Mouse (Mus musculus) frontal cortex, postnatal 36 days (tissue): Measurements from ENCODE around the gene Ppp2r1b.
A peak's percentile ranks its signal among the peaks of the same experiment; 100 is the strongest.
"Not testable (repeated sequence)": the region's sequence is repeated elsewhere in the genome, so short reads cannot be mapped to it uniquely, and the experiment has no call there.

Experiments
- DNase-seq, 2 experiments: peaks; one replicate each; pipeline ENCODE4 v3.0.0; 2022; ENCODE audit warnings: low spot score in 2 of 2

Ppp2r1b gene

DNA sequence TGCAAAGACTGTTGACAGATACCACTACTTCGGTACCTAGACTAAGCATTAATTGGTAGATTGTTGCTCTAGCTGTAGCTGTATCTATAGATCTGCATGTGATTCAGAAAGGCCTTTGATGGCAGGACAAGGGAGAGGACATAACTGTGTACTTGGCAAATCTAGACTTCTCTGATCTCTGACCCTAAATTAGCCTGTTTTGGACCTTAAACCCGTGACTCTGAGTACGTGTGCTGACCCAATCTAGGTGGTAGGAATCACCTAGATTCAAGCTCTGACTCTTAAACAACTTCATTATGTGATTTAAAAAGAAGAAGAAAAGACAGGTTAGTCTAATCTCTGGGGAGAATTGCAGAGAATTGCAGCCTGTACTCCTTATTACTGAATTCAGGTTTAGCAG lies at the start of gene Ppp2r1b:
TSS of gene Ppp2r1b (plus strand) at position 221 of the 400 bp plus-strand sequence.
- no peak for DNase-seq

DNA sequence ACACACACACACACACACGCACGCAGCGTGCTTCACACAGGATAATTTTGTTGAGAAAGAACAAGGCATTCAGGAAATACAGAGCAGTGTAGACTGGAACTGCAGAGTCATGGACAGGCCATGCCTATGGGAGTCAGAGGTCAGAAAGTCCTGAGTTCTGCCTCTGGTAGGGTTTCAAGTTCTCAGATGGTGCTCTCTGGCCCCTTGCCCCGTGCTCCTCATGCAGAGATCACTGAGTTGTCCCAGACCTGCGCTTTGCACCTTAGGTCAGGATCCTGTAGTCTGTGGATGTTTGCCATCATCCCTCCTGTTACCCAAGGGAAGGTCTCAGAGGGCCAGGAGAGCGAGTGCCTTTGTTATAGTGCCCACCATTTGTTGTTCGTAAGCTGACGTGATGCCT lies 48.3 kb upstream of the Ppp2r1b start:
- no peak for DNase-seq

DNA sequence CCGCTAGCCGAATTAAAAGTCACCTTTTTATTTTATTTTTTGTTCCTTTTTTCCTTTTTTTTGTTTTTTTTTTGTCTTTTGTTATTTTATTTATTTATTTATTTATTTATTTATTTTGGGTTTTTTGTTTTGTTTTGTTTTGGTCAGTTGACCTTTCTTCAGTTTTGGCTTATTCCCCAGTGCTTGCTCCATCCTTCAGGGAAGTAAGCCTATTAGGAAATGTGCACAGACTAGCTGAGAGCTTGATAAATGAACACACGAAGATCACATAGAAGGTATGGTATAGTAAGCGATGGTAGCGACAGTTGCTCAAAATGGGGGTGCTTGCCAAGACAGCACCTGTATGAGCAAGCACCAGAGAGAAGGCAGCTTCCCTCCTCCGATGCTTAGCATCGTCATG lies 47.5 kb upstream of the Ppp2r1b start:
- no peak for DNase-seq

DNA sequence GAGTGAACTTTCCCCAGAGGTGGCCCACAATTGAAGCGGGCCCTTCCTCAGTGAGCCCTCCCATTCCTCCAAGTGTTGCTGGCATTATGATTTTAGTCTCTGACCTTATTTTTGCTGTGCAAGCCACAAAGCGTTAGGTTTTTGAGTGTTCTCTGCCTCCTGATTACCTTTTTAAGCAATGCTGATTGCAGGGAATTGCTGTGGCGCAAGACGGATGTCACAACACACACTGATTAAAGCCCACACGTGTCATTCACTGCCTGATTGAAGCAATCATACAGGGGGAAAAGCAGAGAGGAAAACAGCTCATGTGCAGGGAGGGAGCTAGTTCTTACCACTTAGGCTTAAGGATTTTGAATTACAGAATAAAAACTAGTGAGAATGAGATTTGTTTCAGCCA lies 46.7 kb upstream of the Ppp2r1b start:
- DNase-seq = no peak

DNA sequence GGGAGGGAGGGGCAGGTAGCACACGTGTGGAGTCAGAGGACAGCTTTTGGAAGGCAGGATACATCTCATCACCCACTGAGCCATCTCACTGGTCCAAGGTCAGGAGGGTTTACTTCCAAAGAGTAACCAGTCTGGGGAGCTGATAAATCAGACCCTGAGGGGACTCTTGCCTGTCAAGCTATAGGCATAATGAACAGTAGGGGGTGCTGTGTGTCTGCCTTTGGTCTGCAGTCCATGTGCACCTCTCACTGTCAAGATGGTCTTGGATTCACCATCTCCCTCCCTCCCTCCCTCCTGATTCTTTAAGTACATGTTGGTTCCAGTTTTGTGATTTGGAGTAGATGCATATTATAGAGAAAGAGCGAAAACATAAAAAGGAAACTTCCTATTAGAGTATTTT lies 44.1 kb upstream of the Ppp2r1b start:
- DNase-seq = peak in 1 of 2 experiments; percentile 26

DNA sequence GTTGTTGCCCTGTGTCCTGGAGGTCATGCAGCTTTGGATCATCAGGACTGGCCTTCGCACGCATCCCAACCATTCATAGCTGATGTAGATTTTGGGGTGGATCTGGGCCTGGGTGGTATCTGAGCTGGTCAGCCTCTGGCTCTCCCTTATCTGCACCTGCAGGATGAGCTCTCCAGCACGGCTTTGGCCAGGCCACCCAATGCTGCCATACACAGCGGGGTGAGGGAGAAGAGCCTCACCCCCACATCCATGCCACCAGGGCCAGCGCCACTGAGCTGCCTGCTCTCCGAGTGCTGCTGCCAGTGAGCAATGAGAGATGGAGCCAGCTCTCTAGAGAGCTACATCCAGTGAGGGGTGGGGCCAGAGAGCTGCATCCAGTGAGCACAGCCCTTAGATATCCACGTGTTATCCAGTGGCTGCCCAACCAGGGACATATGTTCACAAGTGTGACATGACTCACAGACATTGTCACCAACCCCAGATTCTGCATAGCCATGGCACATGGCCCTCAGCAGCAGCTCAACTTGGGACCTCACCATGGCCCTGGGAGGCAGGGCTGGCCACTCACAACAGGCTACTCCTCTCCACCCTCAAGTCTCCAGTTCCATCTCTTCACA lies 41.9 kb upstream of the Ppp2r1b start:
- no peak for DNase-seq

DNA sequence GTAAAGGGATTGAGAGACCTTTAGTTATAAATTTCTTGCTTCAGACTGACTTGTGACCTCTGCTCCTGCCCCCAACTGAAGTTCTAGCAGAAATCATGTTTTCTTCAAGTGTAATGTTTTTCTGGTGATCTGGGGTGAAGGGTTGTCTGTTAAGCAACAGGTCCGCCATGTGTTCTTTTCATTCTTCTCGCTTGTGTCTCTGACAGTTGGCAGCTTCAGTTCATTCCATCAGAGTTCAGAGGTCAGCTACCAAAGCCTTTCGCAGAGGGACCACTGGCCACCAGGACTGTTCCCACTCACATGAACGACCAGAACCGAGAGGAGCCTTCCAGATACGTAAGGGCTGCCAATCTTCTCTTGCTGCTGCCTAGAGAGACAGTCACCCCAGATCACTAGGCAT lies 36.6 kb upstream of the Ppp2r1b start:
- no peak for DNase-seq

DNA sequence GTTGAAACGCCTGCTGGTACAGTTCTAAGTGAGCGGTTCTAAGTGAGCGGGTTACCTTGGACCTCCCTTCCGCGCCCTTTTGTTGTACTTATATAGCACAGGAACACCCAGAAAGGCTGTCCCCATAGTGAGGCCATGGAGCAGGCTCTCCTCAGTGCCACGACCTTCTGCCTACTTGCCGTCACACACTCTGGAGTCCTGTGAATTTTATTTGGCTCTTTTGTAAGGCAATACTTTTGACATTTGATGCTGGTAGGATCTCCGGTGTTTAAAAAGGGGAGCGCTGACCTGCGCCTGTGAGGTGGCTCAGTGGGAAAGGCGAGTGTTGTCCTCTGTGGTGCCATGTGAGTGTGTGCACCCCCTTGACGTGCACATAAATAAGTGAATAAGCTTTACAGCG lies 36.0 kb upstream of the Ppp2r1b start:
- DNase-seq = no peak

DNA sequence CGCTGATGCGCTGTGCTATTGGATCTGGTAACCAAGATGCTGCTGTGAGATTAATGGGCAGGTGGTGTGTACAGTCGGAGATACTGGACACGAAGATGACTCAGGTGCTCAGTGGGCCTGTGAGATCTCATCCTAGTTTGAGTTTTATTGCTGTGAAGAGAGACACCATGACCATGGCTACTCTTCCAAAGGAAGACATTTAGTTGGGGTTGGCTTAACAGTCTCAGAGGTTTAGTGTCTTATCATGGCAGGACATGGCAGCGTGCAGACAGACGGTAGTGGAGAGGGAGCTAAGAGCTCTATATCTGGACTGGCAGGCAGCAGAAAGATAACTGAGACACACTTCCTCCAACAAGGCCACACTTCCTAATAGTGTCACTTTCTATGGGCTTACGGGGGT lies 33.9 kb upstream of the Ppp2r1b start:
- DNase-seq = no peak

DNA sequence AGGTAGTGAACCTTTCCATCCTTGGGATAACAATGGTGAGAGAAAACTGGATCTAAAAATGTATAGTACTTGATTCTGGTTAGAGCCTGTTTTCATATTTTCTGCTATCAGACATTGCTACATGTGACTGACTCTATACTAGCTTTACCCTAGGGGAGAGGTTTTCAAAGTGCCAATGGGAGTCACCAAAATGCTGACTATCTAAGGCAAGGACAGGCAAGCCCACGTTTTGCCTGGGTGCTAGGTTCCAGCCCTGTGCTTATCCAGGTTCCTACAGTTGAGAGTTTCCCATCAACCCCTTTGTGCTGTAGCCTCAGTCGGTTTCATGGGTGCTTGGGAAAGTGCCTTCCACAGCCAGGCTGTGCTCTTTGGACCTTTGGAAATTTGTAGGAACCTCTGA lies 33.4 kb upstream of the Ppp2r1b start:
- DNase-seq = no peak

DNA sequence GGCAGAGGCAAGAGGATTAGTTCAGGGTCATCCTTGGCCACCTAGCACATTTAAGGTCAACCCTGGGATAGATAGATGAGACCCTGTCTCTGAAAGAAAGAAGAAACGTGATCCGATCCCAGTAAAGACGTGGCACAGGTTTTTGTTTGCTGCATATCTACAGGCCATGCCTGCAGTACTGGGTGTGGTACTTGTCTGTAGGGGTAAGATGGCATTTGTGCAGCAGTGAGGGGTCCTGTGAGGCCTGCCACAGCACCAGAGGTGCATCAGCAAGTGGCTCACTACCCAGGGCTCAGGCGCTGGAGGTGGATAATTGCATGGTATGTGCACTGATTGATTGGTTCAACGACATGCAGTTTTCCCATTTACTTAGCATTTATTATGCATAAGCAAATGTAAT lies 31.3 kb upstream of the Ppp2r1b start:
- no peak for DNase-seq

DNA sequence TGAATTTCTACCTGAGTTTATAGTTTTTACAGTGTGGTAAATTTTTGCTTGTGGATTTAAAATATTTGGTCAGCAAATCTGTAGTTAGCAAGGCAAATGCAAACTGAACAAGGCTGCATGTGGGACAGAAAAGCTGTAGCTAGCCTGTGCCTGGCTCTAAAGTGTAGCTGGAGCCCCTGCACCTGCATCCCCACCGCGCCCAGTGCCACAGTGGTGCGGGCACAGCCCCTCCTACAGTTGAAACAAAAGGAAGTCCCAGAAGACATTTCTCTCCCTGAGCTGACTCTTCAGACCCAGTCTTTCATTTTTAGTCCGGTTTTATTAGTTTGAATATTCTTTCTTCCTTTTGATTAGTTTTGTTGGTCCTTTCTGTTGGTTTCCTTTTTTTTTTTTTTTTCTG lies 29.4 kb upstream of the Ppp2r1b start:
- DNase-seq = no peak

DNA sequence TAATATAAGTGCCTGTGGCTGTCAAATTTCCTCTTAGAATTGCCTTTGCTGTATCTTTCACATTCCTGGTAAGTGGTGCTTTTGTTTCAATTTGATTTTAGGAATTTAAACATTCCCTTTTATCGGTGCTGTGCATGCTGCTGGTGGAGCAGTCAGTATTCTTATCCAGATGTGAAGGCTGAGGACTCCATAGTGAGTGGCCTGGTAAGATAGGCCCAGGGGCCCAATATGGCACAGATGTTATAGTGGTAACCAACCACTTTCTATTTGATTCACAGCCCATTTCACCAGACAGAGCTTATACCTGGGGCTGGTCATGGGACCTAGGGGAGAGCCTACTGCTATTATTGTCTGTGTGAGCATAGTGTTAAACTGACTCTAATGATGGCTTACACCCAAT lies 28.6 kb upstream of the Ppp2r1b start:
- DNase-seq = no peak

DNA sequence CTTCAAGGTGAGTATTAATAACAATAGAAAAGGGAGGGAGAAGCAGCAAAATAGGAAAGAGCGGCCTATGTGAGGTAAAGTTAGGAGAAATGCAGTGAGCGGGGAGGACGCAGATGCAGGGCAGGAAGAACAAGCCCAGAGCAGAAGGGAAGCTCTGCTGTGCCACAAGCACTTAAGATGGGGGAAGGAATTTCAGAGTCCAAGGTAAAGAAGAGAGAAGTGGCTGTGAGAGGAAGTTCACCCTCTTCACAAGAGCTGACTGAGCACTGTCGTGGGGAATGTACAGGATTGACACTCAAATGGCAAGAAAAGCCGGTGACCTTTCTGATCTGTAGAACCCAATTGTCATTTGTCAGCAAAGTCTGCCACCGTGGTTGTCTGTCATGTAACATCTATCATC lies 27.1 kb upstream of the Ppp2r1b start:
- DNase-seq = no peak

DNA sequence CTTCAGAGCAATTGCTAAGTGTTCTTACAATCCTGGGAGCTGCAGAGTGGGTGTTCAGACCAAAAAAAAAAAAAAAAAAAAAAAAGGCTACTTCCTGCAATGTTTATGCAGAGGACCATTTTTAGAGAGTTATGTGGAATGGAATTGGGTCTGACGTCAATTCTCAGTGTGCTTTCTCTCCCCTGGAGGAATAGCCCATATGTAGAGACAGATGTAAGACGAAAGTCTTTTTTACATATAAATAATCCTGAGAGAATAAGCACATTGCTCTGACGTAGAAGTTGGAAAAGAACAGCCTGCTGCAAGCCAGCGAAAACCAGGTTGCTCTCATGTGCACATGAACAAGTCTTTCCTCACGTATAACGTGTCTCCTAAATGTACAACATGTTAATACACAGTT lies 25.4 kb upstream of the Ppp2r1b start:
- peak; percentile 22 to 61 for DNase-seq

DNA sequence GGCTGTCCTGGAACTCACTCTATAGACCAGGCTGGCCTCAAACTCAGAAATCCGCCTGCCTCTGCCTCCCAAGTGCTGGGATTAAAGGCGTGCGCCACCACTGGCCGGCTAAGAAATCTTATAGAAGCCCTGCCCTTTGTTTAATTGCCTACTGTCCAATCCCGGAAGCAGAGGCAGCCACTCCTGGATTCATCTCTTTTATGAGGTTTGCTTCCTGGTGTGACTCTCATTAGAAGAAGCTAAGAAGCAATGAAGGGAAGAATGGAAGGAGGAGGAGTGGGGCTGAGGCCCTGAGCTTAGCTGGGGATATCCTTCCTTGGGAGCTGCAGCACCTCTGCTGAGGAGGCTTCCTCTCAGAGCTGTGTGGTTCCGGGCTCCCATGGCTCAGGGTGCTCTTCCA lies 23.4 kb upstream of the Ppp2r1b start:
- no peak for DNase-seq

DNA sequence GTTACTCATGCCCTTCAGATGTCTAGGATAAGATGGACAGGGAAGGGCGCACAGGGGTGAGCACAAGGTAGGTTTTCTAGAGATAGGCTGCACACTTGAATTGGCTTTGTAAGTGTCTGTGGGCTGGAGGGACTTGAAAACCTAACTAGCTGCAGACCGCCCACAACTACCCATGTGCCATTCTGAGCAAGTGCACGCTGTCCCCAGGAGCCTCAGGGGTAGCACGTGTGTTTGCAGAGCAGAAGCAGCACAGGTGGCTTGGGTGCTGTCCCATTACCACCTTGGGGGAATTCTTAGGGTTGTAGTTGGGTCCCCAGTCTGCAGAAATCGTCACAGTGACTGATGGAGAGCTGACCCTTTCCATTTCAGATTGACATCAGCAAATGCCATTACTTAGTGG lies 22.9 kb upstream of the Ppp2r1b start:
- DNase-seq = no peak

DNA sequence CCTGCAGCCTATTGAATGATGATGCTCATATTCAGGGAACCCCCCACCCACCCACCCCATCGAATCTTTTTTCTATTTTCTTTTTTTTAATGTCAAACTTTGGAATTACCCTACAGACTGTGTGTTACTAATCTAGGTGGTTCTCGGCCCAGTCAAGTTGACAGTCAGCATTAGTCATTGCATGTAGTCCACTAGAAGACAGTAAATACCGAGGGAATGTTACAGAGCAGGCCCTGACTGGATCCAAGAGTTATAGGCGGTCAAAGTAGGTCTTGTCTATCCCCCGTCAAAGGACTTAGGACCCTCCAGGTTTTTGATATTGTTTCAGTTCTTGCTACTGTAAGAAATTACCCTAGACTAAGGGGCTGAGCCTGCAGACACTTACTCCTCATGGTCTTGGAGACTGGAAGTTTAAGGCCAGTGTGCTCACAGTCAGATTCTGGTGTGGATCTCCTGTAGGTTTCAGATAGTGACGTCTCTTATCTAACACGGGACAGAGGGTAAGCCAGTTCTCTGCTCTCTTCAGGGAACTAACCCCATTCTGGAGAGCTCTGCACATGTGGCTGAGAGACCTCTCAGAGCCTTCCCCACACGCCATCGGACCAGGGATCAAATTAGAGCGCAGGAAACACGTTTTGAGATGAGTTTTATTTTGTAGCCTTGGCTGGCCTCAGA lies 21.2 kb upstream of the Ppp2r1b start:
- DNase-seq = no peak

DNA sequence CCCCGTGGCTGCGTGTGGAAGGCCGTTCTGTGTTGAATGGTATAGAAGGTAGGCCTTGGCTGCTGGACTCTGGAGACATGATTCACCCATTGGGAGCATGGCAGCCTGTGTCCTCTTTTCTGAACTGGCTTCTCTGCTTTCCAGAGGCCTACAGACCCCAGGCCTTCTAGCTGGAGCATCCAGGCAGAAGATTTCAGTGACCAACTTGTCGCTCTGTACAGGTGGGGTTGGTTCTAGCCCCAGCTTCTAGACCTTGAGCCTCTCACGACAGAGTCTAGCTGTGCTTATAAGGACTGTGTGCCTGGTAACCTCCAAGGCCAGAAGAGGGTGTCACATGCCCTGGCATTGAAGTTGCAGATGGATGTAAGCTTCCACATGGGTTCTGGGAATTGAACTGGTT lies 13.6 kb upstream of the Ppp2r1b start:
- no peak for DNase-seq

DNA sequence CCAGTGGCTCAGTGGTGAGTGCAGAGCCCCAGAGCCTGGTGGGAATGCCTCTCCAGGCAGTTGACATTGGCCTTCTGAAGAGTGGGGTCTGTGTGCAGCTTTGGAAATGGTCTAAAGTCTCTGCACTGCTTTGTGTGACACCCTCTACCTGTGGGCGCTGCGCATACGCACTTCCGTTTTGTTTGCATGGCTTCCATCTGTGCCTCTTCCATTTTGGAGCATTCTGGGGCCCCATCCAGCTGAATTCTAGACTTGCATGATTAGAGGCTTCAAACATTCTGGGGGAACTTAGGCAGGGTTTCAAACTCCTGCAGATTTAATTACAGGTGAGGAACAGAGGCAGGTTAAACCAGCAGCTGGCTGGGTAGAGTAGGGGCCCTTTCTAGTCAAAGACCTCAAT lies 12.9 kb upstream of the Ppp2r1b start:
- no peak for DNase-seq

DNA sequence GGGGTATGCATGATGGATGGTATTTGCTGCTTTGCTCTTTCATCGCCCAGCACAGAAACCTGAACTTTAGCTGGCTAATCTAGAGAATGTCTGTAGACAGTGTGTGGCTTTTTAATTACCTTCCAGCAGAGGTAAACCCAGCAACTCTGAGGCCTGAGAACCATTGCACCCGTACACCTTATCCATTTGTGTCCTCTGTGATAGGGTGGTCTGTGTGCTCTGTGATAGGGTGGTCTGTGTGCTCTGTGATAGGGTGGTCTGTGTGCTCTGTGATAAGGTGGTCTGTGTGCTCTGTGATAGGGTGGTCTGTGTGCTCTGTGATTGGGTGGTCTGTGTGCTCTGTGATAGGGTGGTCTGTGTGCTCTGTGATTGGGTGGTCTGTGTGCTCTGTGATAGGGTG lies 12.5 kb upstream of the Ppp2r1b start:
- DNase-seq = not testable (repeated sequence)

DNA sequence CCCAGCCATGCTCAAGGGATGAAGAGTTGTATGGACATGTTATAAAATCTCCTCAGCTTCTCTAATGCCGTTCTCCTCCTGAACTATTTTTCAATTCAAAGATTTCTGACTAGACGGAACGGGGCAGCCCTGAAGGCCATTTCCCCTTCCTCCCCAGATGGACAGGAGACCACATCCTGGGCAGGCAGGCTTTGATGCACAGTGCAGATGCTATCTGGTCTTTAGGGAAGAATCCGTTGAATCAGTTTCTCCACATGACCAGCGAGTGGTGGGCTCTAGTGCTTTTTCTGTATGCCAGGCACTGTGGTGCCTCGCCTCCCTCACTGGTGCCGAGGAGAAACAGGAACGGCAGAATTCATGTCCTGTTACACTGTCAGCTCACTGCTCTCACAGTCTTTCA lies 11.3 kb upstream of the Ppp2r1b start:
- no peak for DNase-seq

DNA sequence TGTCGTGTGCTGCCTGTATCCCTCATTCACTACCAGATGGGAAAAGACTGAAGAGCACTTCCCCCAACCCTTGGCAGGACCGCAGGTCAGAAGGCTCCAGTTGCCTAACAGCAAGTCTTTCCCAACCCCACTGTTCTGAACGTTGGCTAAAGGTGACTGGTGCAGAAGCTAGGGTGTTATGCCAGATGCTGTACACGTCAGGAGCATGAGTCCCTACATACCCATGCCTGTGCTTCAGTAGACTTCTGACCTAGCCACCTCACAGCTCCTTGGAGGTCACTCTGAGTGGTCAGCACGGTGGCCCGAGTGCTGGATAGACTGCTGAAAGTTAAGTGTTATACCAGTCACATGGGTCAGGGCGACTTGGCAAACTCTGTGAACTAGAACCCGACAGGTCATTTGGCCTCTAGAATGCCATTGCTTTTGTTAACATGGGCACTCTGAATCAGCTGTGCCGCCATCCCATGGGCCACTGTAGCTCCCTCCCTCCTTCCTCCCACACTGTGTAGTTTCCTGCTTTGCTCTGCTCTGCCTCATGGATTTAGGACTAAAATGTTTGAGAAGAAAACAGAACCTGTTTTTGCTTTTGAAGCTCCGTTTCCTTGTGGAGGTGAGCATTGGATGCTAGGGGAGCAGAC lies 9.9 kb upstream of the Ppp2r1b start:
- no peak for DNase-seq

DNA sequence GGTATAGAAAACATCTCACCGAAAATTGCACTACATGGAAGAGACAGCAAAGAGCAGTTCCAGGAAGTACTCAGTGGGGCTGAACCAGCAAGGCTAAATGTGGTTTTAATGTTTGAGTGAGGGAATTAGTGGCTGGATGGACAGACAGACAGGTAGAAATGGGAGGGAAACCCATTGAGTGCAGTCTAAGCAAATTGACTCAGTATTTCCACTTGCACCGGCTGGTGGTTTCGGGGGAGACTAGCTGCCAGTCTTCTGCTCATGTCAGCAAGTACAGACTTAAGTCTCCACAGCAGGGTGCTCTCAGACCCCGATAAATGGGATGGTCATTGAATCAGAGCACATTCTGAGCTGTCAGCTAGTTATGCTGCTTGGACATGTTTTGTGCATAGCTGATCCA lies 9.0 kb upstream of the Ppp2r1b start:
- DNase-seq = no peak
